Mouse (Mus musculus): Measurements from ENCODE around the gene Slc34a3. TPM values are rescaled to one million over a fixed set of nuclear protein-coding genes. Genes with fewer than 3 reads are reported as not detected.

The Slc34a3 gene
- polyA plus RNA-seq, 1 experiment from 2014 or later = not detected

GRCm38 (mm10) chr2:25179566-25180217 lies 54.5 kb downstream of the Slc34a3 start:
- no peaks in the 10 kb centered on the region for H3K36me3 ChIP-seq (ENCODE audit: control insufficient read depth, insufficient read depth, low read length)
- 47% methylated on average over 15 of the region's 15 CpGs for WGBS
- H3K27ac ChIP-seq (replicated peaks; ENCODE audit: low read depth, low read length) = peak overlapping the region; percentile 13; the same call in 1 of the 2 replicates
- no peak for DNase-seq (ENCODE audit: low spot score)
- H3K4me3 ChIP-seq (ENCODE audit: low read depth, low read length) = peak overlapping the region; percentile 57
- H3K4me2 ChIP-seq (ENCODE audit: low read depth, low read length) = peak overlapping the region; percentile 85
- peaks cover 20% of the 10 kb centered on the region for H3K4me1 ChIP-seq (ENCODE audit: control insufficient read depth, insufficient read depth, low read length)
- no peaks in the 10 kb centered on the region for H3K9me3 ChIP-seq (ENCODE audit: control insufficient read depth, low read length)
- no peak overlapping the region for H3K9ac ChIP-seq (ENCODE audit: low read depth, low read length)
- H3K27me3 ChIP-seq (replicated peaks; ENCODE audit: control insufficient read depth, insufficient read depth, low read length) = peaks cover 69% of the 10 kb centered on the region
- no peak for ATAC-seq (ENCODE audit: low read depth)

Other genes starting within 250 kb of the Slc34a3 start
- 55.5 and 56.2 TPM in 2 replicates for gene Nsmf, start 180.0 kb downstream of the Slc34a3 start, polyA plus RNA-seq (2014; fragmentation: Nextera tagmentation; extraction: Ambion mirVana)
- gene Entpd8, start 154.1 kb downstream of the Slc34a3 start, polyA plus RNA-seq (2014; fragmentation: Nextera tagmentation; extraction: Ambion mirVana) = 0.22 TPM in 1 of 2 replicates, not detected in the other
- 0.38 and 0.71 TPM in 2 replicates for gene Noxa1, start 139.2 kb downstream of the Slc34a3 start, polyA plus RNA-seq (2014; fragmentation: Nextera tagmentation; extraction: Ambion mirVana)
- 16.5 and 20.9 TPM in 2 replicates for gene Nrarp, start 53.6 kb downstream of the Slc34a3 start, polyA plus RNA-seq (2014; fragmentation: Nextera tagmentation; extraction: Ambion mirVana)
- 7.5 and 7.8 TPM in 2 replicates for gene Tor4a, start 37.5 kb downstream of the Slc34a3 start, polyA plus RNA-seq (2014; fragmentation: Nextera tagmentation; extraction: Ambion mirVana)
- gene Nelfb, start 22.9 kb downstream of the Slc34a3 start, polyA plus RNA-seq (2014; fragmentation: Nextera tagmentation; extraction: Ambion mirVana) = 76.8 and 94.4 TPM in 2 replicates
- gene Stpg3, start 19.7 kb downstream of the Slc34a3 start, polyA plus RNA-seq (2014; fragmentation: Nextera tagmentation; extraction: Ambion mirVana) = not detected in 2 replicates
- gene Fam166a, start 15.6 kb downstream of the Slc34a3 start, polyA plus RNA-seq (2014; fragmentation: Nextera tagmentation; extraction: Ambion mirVana) = not detected in 2 replicates
- 429 and 461 TPM in 2 replicates for gene Tubb4b, start 9.7 kb downstream of the Slc34a3 start, polyA plus RNA-seq (2014; fragmentation: Nextera tagmentation; extraction: Ambion mirVana)
- not detected in 2 replicates for gene Rnf224, start 2.4 kb upstream of the Slc34a3 start, polyA plus RNA-seq (2014; fragmentation: Nextera tagmentation; extraction: Ambion mirVana)
- gene Rnf208, start 7.9 kb upstream of the Slc34a3 start, polyA plus RNA-seq (2014; fragmentation: Nextera tagmentation; extraction: Ambion mirVana) = 11.8 and 16.3 TPM in 2 replicates
- 3.2 and 10.2 TPM in 2 replicates for gene Cysrt1, start 8.1 kb upstream of the Slc34a3 start, polyA plus RNA-seq (2014; fragmentation: Nextera tagmentation; extraction: Ambion mirVana)
- gene AL732309.1, start 12.5 kb upstream of the Slc34a3 start, polyA plus RNA-seq (2014; fragmentation: Nextera tagmentation; extraction: Ambion mirVana) = 4.5 and 6.1 TPM in 2 replicates
- gene Tmem203, start 21.1 kb upstream of the Slc34a3 start, polyA plus RNA-seq (2014; fragmentation: Nextera tagmentation; extraction: Ambion mirVana) = 16.1 and 16.6 TPM in 2 replicates
- 4.6 and 5.1 TPM in 2 replicates for gene Tprn, start 28.3 kb upstream of the Slc34a3 start, polyA plus RNA-seq (2014; fragmentation: Nextera tagmentation; extraction: Ambion mirVana)
- 227 and 240 TPM in 2 replicates for gene Ssna1, start 38.1 kb upstream of the Slc34a3 start, polyA plus RNA-seq (2014; fragmentation: Nextera tagmentation; extraction: Ambion mirVana)
- 104 and 113 TPM in 2 replicates for gene Anapc2, start 38.1 kb upstream of the Slc34a3 start, polyA plus RNA-seq (2014; fragmentation: Nextera tagmentation; extraction: Ambion mirVana)
- gene Tmem210, start 53.8 kb upstream of the Slc34a3 start, polyA plus RNA-seq (2014; fragmentation: Nextera tagmentation; extraction: Ambion mirVana) = not detected in 2 replicates
- 2.3 and 5.1 TPM in 2 replicates for gene Lrrc26, start 55.6 kb upstream of the Slc34a3 start, polyA plus RNA-seq (2014; fragmentation: Nextera tagmentation; extraction: Ambion mirVana)
- gene Grin1, start 84.8 kb upstream of the Slc34a3 start, polyA plus RNA-seq (2014; fragmentation: Nextera tagmentation; extraction: Ambion mirVana) = 1.7 and 1.8 TPM in 2 replicates
- gene Man1b1, start 98.0 kb upstream of the Slc34a3 start, polyA plus RNA-seq (2014; fragmentation: Nextera tagmentation; extraction: Ambion mirVana) = 74.7 and 75.0 TPM in 2 replicates
- 19.7 and 23.8 TPM in 2 replicates for gene Dpp7, start 122.0 kb upstream of the Slc34a3 start, polyA plus RNA-seq (2014; fragmentation: Nextera tagmentation; extraction: Ambion mirVana)
- gene Uap1l1, start 131.3 kb upstream of the Slc34a3 start, polyA plus RNA-seq (2014; fragmentation: Nextera tagmentation; extraction: Ambion mirVana) = 20.8 and 20.9 TPM in 2 replicates
- 21.4 and 29.3 TPM in 2 replicates for gene Sapcd2, start 138.0 kb upstream of the Slc34a3 start, polyA plus RNA-seq (2014; fragmentation: Nextera tagmentation; extraction: Ambion mirVana)
- 11.3 and 12.9 TPM in 2 replicates for gene Entpd2, start 161.5 kb upstream of the Slc34a3 start, polyA plus RNA-seq (2014; fragmentation: Nextera tagmentation; extraction: Ambion mirVana)
- gene Npdc1, start 165.0 kb upstream of the Slc34a3 start, polyA plus RNA-seq (2014; fragmentation: Nextera tagmentation; extraction: Ambion mirVana) = 75.1 TPM in 2 replicates
- 0.10 and 0.11 TPM in 2 replicates for gene Fut7, start 188.9 kb upstream of the Slc34a3 start, polyA plus RNA-seq (2014; fragmentation: Nextera tagmentation; extraction: Ambion mirVana)
- gene Abca2, start 194.3 kb upstream of the Slc34a3 start, polyA plus RNA-seq (2014; fragmentation: Nextera tagmentation; extraction: Ambion mirVana) = 6.4 and 6.9 TPM in 2 replicates
- 11.2 and 22.7 TPM in 2 replicates for gene Clic3, start 222.5 kb upstream of the Slc34a3 start, polyA plus RNA-seq (2014; fragmentation: Nextera tagmentation; extraction: Ambion mirVana)
- 39.3 and 41.7 TPM in 2 replicates for gene Paxx, start 226.7 kb upstream of the Slc34a3 start, polyA plus RNA-seq (2014; fragmentation: Nextera tagmentation; extraction: Ambion mirVana)
- 156 and 191 TPM in 2 replicates for gene Ptgds, start 235.7 kb upstream of the Slc34a3 start, polyA plus RNA-seq (2014; fragmentation: Nextera tagmentation; extraction: Ambion mirVana)

Data from embryonic facial prominence, embryonic 14.5 days (tissue).